In genomic region chr1:152188700-152189099, GRCm38 (mm10) we compare ENCODE assay signal across 22 mouse cellular contexts.
DNase-seq lines count a peak whose midpoint lies in the region; ATAC-seq lines count a peak whose summit lies in the region.
"Had no signal": no experiment of that assay in that cellular context is flagged by ENCODE, and none has a peak within 500 bp of the region (broad histone marks: within the 10 kb centered on the region; RNA-seq: fewer than 3 reads in every experiment).

No protein-coding gene starts in this region.

- no peaks in the 10 kb centered on the region for H3K27me3 ChIP-seq in hindbrain, embryonic 12.5 days
- no peaks in the 10 kb centered on the region for H3K27me3 ChIP-seq in hindbrain, embryonic 10.5 days (ENCODE audit: insufficient read depth, poor library complexity, severe bottlenecking)
- no peaks in the 10 kb centered on the region for H3K27me3 ChIP-seq in midbrain, embryonic 12.5 days
- H3K27me3 ChIP-seq in midbrain, embryonic 10.5 days (ENCODE audit: low read depth, poor library complexity, severe bottlenecking): no peaks in the 10 kb centered on the region
- H3K27me3 ChIP-seq: embryonic facial prominence, embryonic 15.5 days had no signal

- H3K36me3 ChIP-seq in hindbrain, embryonic 12.5 days: no peaks in the 10 kb centered on the region
- no peaks in the 10 kb centered on the region for H3K36me3 ChIP-seq in hindbrain, embryonic 10.5 days
- H3K36me3 ChIP-seq in midbrain, embryonic 12.5 days: no peaks in the 10 kb centered on the region
- H3K36me3 ChIP-seq in midbrain, embryonic 10.5 days: no peaks in the 10 kb centered on the region
- H3K36me3 ChIP-seq: embryonic facial prominence, embryonic 15.5 days had no signal

- WGBS in hindbrain, embryonic 12.5 days: 35% methylated on average over 6 of the region's 6 CpGs
- WGBS in hindbrain, embryonic 10.5 days: 52% methylated on average over 6 of the region's 6 CpGs
- WGBS in midbrain, embryonic 12.5 days: 50% methylated on average over 6 of the region's 6 CpGs
- WGBS in midbrain, embryonic 10.5 days: 71% methylated on average over 6 of the region's 6 CpGs

- peak overlapping the region; percentile 30 for H3K27ac ChIP-seq in hindbrain, embryonic 12.5 days
- H3K27ac ChIP-seq in hindbrain, embryonic 10.5 days: no peak overlapping the region
- H3K27ac ChIP-seq in midbrain, embryonic 12.5 days (replicated peaks): no peak overlapping the region
- no peak overlapping the region for H3K27ac ChIP-seq in midbrain, embryonic 10.5 days (replicated peaks)
- H3K27ac ChIP-seq: embryonic facial prominence, embryonic 15.5 days; gastrocnemius, adult 2 months had no signal

- no peak overlapping the region for H3K9ac ChIP-seq in hindbrain, embryonic 12.5 days
- H3K9ac ChIP-seq in midbrain, embryonic 12.5 days (replicated peaks): no peak overlapping the region
- H3K9ac ChIP-seq: embryonic facial prominence, embryonic 15.5 days; forebrain, postnatal 0 days had no signal

- peak; percentile 56; the same call in 1 of the 2 replicates for ATAC-seq in hindbrain, embryonic 12.5 days (ENCODE audit: low FRiP score)
- ATAC-seq in midbrain, embryonic 12.5 days (ENCODE audit: low FRiP score, low read depth): 0 out of 2 replicates have a peak, but pooled peaks have one; percentile 52
- ATAC-seq: activated CD4-positive, CD25-positive, alpha-beta regulatory T cell, adult 4 months; CD4-positive, CD25-positive, alpha-beta regulatory T cell, adult 4 months; forebrain, embryonic 14.5 days; forebrain, postnatal 0 days had no signal

- DNase-seq in hindbrain, embryonic 10.5 days (ENCODE audit: low spot score): no peak
- no peak for DNase-seq in midbrain, embryonic 10.5 days (ENCODE audit: low spot score)
- DNase-seq in MN1 (ENCODE audit: low spot score): peak; percentile 30
- DNase-seq in spleen, adult 18-20 months: no peak
- DNase-seq: adrenal gland, adult 8-10 months; adrenal gland, postnatal 25 days; cerebellum, adult 11-12 months; cerebellum, adult 8-10 months; cerebellum, postnatal 10 days; cerebellum, postnatal 36 days; embryo, embryonic 11 days; forebrain, postnatal 0 days; gastrocnemius, adult 2 months; gastrocnemius, postnatal 14 days; heart, adult 11 months had no signal

- H3K4me3 ChIP-seq in hindbrain, embryonic 12.5 days: no peak overlapping the region
- H3K4me3 ChIP-seq in hindbrain, embryonic 10.5 days: no peak overlapping the region
- H3K4me3 ChIP-seq in midbrain, embryonic 12.5 days: no peak overlapping the region
- no peak overlapping the region for H3K4me3 ChIP-seq in midbrain, embryonic 10.5 days
- H3K4me3 ChIP-seq: embryonic facial prominence, embryonic 15.5 days; gastrocnemius, adult 2 months had no signal

- peaks cover 11% of the 10 kb centered on the region for H3K4me1 ChIP-seq in hindbrain, embryonic 12.5 days
- peaks cover 10% of the 10 kb centered on the region; the same call in 1 of the 2 replicates for H3K4me1 ChIP-seq in hindbrain, embryonic 10.5 days (replicated peaks)
- no peaks in the 10 kb centered on the region for H3K4me1 ChIP-seq in midbrain, embryonic 12.5 days
- peaks cover 6% of the 10 kb centered on the region; the same call in 1 of the 2 replicates for H3K4me1 ChIP-seq in midbrain, embryonic 10.5 days
- H3K4me1 ChIP-seq: embryonic facial prominence, embryonic 15.5 days had no signal

- no peaks in the 10 kb centered on the region for H3K9me3 ChIP-seq in hindbrain, embryonic 12.5 days (replicated peaks)
- no peaks in the 10 kb centered on the region for H3K9me3 ChIP-seq in hindbrain, embryonic 10.5 days
- no peaks in the 10 kb centered on the region for H3K9me3 ChIP-seq in midbrain, embryonic 12.5 days
- H3K9me3 ChIP-seq in midbrain, embryonic 10.5 days (replicated peaks): no peaks in the 10 kb centered on the region
- H3K9me3 ChIP-seq: embryonic facial prominence, embryonic 15.5 days had no signal

- H3K4me2 ChIP-seq in hindbrain, embryonic 12.5 days (replicated peaks): no peak overlapping the region
- H3K4me2 ChIP-seq in midbrain, embryonic 12.5 days (replicated peaks): no peak overlapping the region
- H3K4me2 ChIP-seq: embryonic facial prominence, embryonic 15.5 days; heart, embryonic 11.5 days had no signal
